Mouse (Mus musculus): ENCODE data around the gene Icam5. TPM values are rescaled to one million over a fixed set of nuclear protein-coding genes. Genes with fewer than 3 reads are reported as not detected.

Gene Icam5
- polyA plus RNA-seq, 1 experiment = 0.31 TPM

DNA sequence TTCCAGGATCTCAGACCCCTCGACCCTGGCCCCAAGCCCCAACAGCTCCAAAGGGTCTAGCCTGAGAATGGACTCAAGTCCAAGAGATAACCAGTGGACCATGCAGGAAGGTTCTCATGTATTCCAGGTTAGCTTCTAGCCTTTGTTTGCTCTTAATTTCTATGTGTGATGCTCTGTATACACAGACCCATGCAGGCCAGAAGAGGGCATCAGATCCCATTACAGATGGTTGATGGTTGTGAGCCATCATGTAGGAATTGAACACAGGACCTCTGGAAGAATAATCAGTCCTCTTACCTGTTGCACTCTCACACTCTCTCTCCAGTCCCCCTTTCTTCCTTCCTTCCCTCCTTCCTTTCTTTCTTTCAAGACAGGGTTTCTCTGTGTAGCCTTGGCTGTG lies 19.5 kb upstream of the Icam5 start:
- H3K4me1 ChIP-seq (ENCODE audit: control insufficient read depth, insufficient read depth, low read length) = peaks cover 17% of the 10 kb centered on the region
- TF ChIP-seq POLR2A (IDR thresholded peaks at IDR 0.05; ENCODE audit: borderline replicate concordance, low read depth, low read length) (0 out of 2 replicates have a peak, but pooled peaks have one; percentile 21), CTCF (IDR thresholded peaks at IDR 0.05; ENCODE audit: low read depth, low read length) (no peak)
- H3K27ac ChIP-seq (ENCODE audit: insufficient read depth, low read depth, low read length) = no peak overlapping the region; the same call in 1 of the 2 replicates
- no peak overlapping the region for H3K4me3 ChIP-seq (ENCODE audit: insufficient read depth, low read length)

DNA sequence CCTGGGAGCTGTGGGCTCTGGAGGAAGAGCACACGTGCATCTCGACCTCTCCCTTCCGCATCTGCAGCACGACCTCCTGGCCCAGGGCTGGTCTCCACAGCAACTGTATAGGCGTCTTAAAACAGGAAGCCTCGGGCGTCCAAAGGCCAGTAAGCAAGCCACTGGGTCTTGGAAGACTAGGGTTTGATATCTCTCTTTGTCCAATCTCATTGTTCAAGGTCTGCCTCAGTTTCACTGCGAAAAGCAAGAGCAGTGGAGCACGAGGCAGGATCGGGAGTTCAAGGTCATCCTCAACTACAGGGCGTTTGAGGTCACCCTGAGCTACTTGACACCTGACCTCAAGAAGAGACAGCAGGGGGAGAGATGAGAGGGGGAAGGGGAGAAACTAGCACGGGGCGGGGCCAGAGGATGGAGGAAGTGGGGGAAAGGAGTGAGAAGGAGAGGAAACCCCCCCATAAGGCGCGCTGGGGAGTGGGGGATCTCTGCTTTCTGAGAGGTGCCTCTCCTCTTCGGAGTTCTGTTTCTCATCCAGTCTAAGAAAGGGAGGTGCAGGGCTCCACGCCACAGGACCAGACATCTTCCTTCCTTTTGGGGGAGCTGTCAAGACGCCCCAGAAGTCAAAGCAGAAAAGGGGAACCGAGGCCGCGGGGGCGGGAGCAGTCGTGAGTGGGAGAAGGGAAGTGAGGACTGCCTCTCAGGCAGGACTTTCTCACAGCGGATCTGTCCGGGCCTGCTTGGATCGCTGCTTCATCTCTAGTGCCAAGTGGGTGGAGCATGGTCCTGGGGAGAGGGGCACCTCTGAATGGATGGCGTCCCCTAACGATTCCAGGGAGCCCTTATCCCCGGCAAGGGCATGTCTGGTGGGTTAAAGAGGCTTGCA lies 16.9 kb upstream of the Icam5 start:
- Histone ChIP-seq H3K4me1 (ENCODE audit: control insufficient read depth, insufficient read depth, low read length) (peaks cover 31% of the 10 kb centered on the region), H3K27ac (ENCODE audit: insufficient read depth, low read depth, low read length) (peak overlapping the region; percentile 88), H3K4me3 (ENCODE audit: insufficient read depth, low read length) (peak overlapping the region; percentile 87)
- TF ChIP-seq POLR2A (IDR thresholded peaks at IDR 0.05; ENCODE audit: borderline replicate concordance, low read depth, low read length) (no peak), CTCF (IDR thresholded peaks at IDR 0.05; ENCODE audit: low read depth, low read length) (no peak)

- H3K4me3 ChIP-seq (ENCODE audit: insufficient read depth, low read length) = peak within 1 kb of the TSS; percentile 87
- H3K4me1 ChIP-seq (ENCODE audit: control insufficient read depth, insufficient read depth, low read length) = peaks cover 31% of the 10 kb centered on the region
- peak within 1 kb of the TSS; percentile 88 for H3K27ac ChIP-seq (ENCODE audit: insufficient read depth, low read depth, low read length)
- TF ChIP-seq CTCF (IDR thresholded peaks at IDR 0.05; ENCODE audit: low read depth, low read length) = no peak
- peak; percentile 96 for TF ChIP-seq POLR2A (IDR thresholded peaks at IDR 0.05; ENCODE audit: borderline replicate concordance, low read depth, low read length)
Observed at GRCm38 (mm10) chr9:21015571-21016130, 16.2 kb upstream of the Icam5 start, which contains the start of gene Icam1. Gene Icam1, plus strand, starts transcription at chr9:21015985.

- TF ChIP-seq CTCF (IDR thresholded peaks at IDR 0.05; ENCODE audit: low read depth, low read length) (no peak), POLR2A (IDR thresholded peaks at IDR 0.05; ENCODE audit: borderline replicate concordance, low read depth, low read length) (no peak)
- H3K4me3 ChIP-seq (ENCODE audit: insufficient read depth, low read length) = peak overlapping the region; percentile 87
- H3K4me1 ChIP-seq (ENCODE audit: control insufficient read depth, insufficient read depth, low read length) = peaks cover 39% of the 10 kb centered on the region
- H3K27ac ChIP-seq (ENCODE audit: insufficient read depth, low read depth, low read length) = peak overlapping the region; percentile 88
Observed at GRCm38 (mm10) chr9:21016331-21017176, 15.3 kb upstream of the Icam5 start.

DNA sequence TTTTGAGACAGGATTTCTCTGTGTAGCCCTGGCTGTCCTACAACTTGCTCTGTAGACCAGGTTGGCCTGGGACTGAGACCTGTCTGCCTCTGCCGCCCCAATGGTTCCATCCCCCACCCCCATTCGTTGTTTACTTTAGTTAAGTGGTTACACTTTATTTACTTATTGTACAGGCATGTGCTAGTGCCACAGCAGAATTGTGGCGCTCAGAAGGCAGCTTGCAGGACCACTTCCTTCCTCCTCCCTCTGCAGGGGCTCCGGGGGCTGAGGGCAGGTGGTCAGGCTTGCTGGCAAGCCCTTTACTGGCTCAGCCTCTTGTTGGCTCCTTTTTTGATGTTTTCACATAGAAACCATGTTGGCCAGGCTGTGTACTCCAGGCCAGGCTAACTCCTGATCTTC lies 14.7 kb upstream of the Icam5 start:
- TF ChIP-seq POLR2A (IDR thresholded peaks at IDR 0.05; ENCODE audit: borderline replicate concordance, low read depth, low read length) = no peak
- no peak for TF ChIP-seq CTCF (IDR thresholded peaks at IDR 0.05; ENCODE audit: low read depth, low read length)
- H3K27ac ChIP-seq (ENCODE audit: insufficient read depth, low read depth, low read length) = peak overlapping the region; percentile 88
- H3K4me3 ChIP-seq (ENCODE audit: insufficient read depth, low read length) = peak overlapping the region; percentile 87
- peaks cover 40% of the 10 kb centered on the region for H3K4me1 ChIP-seq (ENCODE audit: control insufficient read depth, insufficient read depth, low read length)

DNA sequence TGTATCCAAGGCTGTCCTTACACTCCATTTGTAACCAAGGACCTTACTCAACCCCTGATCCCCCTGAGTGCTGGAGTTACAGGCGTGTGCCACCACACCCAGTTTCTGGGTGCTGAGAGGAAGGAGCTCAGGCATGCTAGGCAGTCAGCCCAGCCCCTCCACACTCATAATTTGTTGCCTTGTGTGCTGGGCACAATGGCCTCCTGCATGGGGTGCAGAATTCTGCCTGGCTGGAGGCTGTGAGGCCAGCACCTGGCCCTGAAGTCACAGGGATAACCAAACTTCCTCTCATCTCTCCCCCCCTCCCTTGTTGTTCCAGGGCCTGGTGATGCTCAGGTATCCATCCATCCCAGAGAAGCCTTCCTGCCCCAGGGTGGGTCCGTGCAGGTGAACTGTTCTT lies 13.3 kb upstream of the Icam5 start:
- Histone ChIP-seq H3K4me1 (ENCODE audit: control insufficient read depth, insufficient read depth, low read length) (peaks cover 41% of the 10 kb centered on the region), H3K4me3 (ENCODE audit: insufficient read depth, low read length) (no peak overlapping the region), H3K27ac (ENCODE audit: insufficient read depth, low read depth, low read length) (no peak overlapping the region)
- TF ChIP-seq CTCF (IDR thresholded peaks at IDR 0.05; ENCODE audit: low read depth, low read length) = no peak
- TF ChIP-seq POLR2A (IDR thresholded peaks at IDR 0.05; ENCODE audit: borderline replicate concordance, low read depth, low read length) = no peak

DNA sequence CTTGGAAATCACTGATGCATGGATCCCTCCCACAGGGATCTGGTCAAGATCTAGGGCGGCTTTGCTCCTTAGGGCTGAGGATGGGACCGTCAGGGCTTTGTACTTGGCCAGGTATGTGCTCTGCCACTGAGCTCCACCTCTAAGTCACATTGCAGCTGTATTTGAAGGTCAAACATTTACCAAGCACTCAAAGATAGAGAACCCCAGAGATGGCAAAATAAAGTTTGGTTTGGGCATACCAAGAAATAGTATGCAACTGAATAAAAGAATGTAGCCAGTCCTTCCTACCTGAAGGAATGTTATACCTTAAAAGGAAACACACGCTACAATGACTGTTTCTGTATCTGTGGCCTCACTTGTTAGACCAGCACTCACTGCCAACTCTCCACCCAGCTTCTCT lies 10.5 kb upstream of the Icam5 start:
- peaks cover 34% of the 10 kb centered on the region for H3K4me1 ChIP-seq (ENCODE audit: control insufficient read depth, insufficient read depth, low read length)
- no peak overlapping the region for H3K4me3 ChIP-seq (ENCODE audit: insufficient read depth, low read length)
- no peak for TF ChIP-seq CTCF (IDR thresholded peaks at IDR 0.05; ENCODE audit: low read depth, low read length)
- TF ChIP-seq POLR2A (IDR thresholded peaks at IDR 0.05; ENCODE audit: borderline replicate concordance, low read depth, low read length) = no peak
- H3K27ac ChIP-seq (ENCODE audit: insufficient read depth, low read depth, low read length) = no peak overlapping the region

GRCm38 (mm10) chr9:21022288-21022687 lies 9.6 kb upstream of the Icam5 start:
- TF ChIP-seq POLR2A (IDR thresholded peaks at IDR 0.05; ENCODE audit: borderline replicate concordance, low read depth, low read length) (no peak), CTCF (IDR thresholded peaks at IDR 0.05; ENCODE audit: low read depth, low read length) (no peak)
- H3K4me1 ChIP-seq (ENCODE audit: control insufficient read depth, insufficient read depth, low read length) = peaks cover 34% of the 10 kb centered on the region
- no peak overlapping the region for H3K27ac ChIP-seq (ENCODE audit: insufficient read depth, low read depth, low read length)
- H3K4me3 ChIP-seq (ENCODE audit: insufficient read depth, low read length) = no peak overlapping the region

- H3K4me3 ChIP-seq (ENCODE audit: insufficient read depth, low read length) = no peak overlapping the region
- no peak for TF ChIP-seq CTCF (IDR thresholded peaks at IDR 0.05; ENCODE audit: low read depth, low read length)
- H3K27ac ChIP-seq (ENCODE audit: insufficient read depth, low read depth, low read length) = no peak overlapping the region
- H3K4me1 ChIP-seq (ENCODE audit: control insufficient read depth, insufficient read depth, low read length) = peaks cover 31% of the 10 kb centered on the region
Observed at GRCm38 (mm10) chr9:21022726-21023125, 9.1 kb upstream of the Icam5 start.

Data from bone marrow macrophage, adult 2 months (primary cell).